Mouse (Mus musculus) B cell, adult 67 days (primary cell): ENCODE measurements around the gene Azi2. TPM values are rescaled to one million over a fixed set of nuclear protein-coding genes. Genes with fewer than 3 reads are reported as not detected.

Experiments
- total RNA-seq, 2 experiments: library from RNA; stranded (reverse); gene quantifications; 4 replicates each; pipeline ENCODE4 v1.2.4; 2023

Azi2 gene
- total RNA-seq = 100 to 1,000 TPM; 126 to 150 TPM

DNA sequence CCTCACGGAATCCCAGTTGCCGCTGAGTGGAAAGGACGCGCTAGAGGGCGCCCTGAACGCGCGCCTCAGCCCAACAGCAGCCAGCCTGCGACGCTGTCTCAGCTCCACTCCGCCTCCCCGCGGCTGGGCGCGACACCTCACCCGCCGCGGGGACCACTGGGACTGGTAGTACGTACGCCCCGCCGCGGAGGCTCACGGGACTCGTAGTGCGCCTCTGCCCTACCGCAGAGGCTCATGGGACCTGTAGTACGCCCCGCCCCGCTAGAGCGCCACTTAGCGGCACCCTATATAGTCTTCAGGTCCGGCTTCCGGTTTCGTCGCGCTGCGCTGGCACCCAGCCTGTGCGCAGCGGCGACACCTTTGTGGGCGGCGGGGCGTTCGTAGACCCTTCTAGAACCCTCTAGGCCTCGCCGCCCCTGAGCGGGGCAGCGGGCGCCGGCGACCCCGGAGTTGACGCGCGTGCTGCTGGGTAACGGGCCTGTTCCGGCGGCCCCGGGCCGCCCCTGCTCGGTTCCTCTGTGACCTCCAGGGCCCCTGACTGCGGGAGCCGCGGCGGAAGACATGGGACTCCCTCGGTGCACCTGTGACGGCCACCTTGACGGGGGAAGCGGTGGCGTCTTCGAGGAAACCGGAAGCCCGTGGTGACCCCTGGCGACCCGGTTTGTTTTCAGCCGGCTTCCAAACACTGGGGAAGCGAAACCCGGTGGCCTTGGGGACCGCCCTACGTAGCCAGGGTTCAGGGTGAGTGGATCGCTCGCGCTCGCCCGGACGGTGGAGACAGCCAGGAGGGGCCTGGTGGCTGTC is at the start of gene Azi2:
Gene Azi2, plus strand, starts transcription at position 282 of the 804 bp plus-strand sequence.

Other genes with a start within 250 kb of the Azi2 start
- gene Cmc1, start 109.7 kb downstream of the Azi2 start, total RNA-seq = 1 to 10 TPM; 2.8 to 4.6 TPM